Mouse (Mus musculus): Measurements from ENCODE around the gene Brinp2.

Brinp2 gene

GRCm38 (mm10) chr1:158356051-158356461 is at the start of gene Brinp2:
Gene Brinp2 (minus strand): TSS chr1:158356326.
- peak; percentile 85 to 89 for DNase-seq (ENCODE audit: low spot score in 2 of 2)

DNA sequence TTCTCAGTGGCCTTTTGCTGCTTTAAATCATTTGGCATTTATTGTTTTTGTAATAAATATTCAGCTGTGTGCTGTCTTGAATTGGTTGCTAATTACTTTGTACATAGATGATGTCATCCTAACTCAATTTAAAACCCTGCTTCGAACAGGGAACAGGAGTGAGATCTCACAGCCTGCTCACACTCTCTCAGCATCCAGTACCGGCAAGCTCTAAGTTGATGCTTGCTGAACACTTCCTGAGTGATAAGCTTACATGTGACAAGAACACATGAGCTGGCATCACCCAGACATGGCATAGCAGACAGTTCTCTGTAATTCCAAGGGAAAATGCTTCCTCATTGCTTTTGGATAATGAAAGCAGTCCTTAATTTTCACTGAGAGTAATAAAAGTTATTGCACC is 44.8 kb upstream of the Brinp2 start:
- no peak for DNase-seq (ENCODE audit: low spot score in 2 of 2)

- no peak for DNase-seq (ENCODE audit: low spot score in 2 of 2)
These were observed 40.9 kb upstream of the Brinp2 start for GRCm38 (mm10) chr1:158397058-158397457.

- DNase-seq (ENCODE audit: low spot score in 2 of 2): no peak
These were observed 34.6 kb upstream of the Brinp2 start for GRCm38 (mm10) chr1:158390693-158391092.

DNA sequence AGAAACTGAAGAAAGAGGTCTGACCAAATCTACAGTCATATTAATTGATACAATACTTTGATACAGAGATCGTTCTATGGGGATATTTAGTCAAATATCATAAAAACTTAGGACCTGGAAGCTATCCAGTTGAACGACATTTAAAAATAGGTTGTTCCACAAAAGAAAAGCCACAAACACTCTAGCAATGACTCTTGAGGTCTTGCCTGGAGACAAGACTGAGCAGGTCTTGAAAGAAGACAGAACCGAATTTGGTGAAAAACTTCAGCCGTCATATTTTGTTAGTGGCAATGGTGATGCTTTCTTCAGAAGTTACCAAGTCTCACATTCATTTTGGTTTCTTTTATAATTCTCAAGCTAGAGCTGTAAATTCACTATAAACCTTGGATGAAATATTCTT is 32.9 kb upstream of the Brinp2 start:
- DNase-seq (ENCODE audit: low spot score in 2 of 2): no peak

DNA sequence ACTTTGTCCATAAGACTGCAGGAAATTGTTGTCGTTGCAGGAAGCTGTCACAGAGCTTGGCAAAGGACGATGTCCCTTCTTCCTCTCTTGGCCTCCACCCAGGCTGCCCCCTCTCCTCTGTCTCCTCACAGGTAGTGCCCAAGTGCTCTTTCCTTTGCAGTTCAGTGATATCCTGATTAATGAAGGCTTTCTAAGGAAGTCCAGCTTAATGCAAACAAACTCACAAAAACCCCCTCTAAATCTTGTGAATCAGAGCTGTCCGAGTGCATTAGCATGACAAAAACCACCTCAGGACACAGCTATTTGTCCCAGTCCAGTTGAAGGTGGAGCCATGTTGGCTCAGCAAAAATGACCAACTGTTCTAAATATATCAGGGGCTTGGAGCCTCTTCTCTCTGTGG is 30.7 kb upstream of the Brinp2 start:
- no peak for DNase-seq (ENCODE audit: low spot score in 2 of 2)

DNA sequence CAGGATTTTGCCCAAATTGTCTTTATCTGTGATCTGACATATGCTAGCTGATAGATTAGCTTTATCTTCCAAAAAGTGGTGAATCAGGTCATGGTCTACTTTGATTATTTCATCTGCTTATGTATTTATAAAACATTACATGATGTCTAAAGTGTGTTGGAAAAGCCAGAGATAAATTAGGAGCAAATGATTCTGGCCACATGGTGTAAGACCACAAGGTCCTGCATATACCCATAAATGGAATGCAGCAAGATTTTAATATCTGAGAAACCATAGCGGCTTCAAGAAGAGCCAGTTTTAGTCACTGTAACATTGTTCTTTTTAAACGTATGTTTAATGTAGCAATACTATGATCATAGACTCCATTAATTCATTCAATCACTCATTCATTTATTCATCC is 29.2 kb upstream of the Brinp2 start:
- DNase-seq (ENCODE audit: low spot score in 2 of 2): no peak

DNA sequence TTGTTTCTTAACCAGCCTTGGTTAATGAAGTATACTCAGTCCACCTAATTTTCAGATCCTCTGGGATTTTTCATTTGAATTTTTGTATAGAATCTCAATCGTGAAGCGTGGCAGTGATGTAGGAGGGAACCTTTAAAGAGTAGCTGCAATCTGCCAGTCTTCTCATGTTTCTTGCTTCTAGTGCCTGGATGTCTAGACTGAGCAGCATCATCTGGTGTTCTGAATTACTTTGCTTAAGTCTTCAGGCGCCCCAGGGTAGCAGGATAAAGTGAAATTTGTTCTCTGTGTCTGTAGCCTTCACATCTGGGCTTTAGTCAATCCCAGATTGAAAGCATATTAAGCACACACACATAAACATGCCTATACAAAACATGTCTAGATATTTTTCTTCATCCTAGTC is 27.1 kb upstream of the Brinp2 start:
- DNase-seq (ENCODE audit: low spot score in 2 of 2): no peak

DNA sequence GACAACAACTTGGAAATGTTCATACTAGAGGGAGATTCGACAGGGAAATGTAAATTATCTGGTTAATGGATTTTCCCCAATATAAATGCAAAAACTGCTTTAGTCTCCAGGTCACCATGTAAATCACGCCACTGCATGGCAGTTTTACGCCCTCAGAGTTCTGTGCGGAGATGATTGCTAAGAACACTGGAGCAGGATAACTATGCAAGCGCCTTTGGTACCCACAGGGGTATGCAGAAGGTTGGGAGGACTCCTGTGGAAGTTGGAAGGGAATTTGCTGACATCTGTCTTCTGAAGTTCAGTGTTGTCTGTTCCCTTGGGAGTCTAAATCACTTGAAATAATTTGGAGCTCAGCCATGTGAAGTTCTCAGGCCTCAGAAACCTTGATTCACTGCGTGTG is 26.2 kb upstream of the Brinp2 start:
- DNase-seq (ENCODE audit: low spot score in 2 of 2): no peak

GRCm38 (mm10) chr1:158364461-158364860 is 8.3 kb upstream of the Brinp2 start:
- DNase-seq (ENCODE audit: low spot score in 2 of 2): no peak

GRCm38 (mm10) chr1:158362292-158363101 is 6.4 kb upstream of the Brinp2 start:
- peak; percentile 28 to 55 for DNase-seq (ENCODE audit: low spot score in 2 of 2)

DNA sequence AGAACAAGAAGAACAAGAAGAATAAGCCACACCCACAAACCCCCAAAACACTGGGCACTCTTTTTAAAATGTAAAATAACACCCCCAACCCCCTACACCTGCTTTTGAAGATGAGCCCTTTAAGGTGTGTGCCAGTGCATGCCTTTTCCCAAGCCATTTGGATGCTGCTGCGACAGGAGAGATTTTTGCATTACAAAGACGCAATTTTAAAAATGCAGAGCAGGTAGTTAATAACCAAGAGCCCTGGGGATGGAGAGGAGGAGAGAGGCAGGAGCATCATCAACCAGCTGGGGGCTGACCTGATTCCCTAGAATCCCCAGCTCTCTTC is 5.8 kb upstream of the Brinp2 start, which contains the start of gene Astn1:
Astn1 (plus strand) TSS at position 310 of the 328 bp plus-strand sequence.
- DNase-seq (ENCODE audit: low spot score in 2 of 2): no peak

GRCm38 (mm10) chr1:158355177-158356050 is 712 bp downstream of the Brinp2 start:
- DNase-seq (ENCODE audit: low spot score in 2 of 2): peak; percentile 18 to 20

- DNase-seq (ENCODE audit: low spot score in 2 of 2): no peak
These were observed 2.3 kb downstream of the Brinp2 start for GRCm38 (mm10) chr1:158353656-158354371.

- peak in 1 of 2 experiments; percentile 30 for DNase-seq (ENCODE audit: low spot score in 2 of 2)
These were observed 12.8 kb downstream of the Brinp2 start for GRCm38 (mm10) chr1:158343243-158343714.

- no peak for DNase-seq (ENCODE audit: low spot score in 2 of 2)
These were observed 27.3 kb downstream of the Brinp2 start for GRCm38 (mm10) chr1:158328839-158329238.

GRCm38 (mm10) chr1:158328126-158328525 is 28.0 kb downstream of the Brinp2 start:
- DNase-seq (ENCODE audit: low spot score in 2 of 2): no peak

- peak in 1 of 2 experiments; percentile 14 for DNase-seq (ENCODE audit: low spot score in 2 of 2)
These were observed 32.8 kb downstream of the Brinp2 start for GRCm38 (mm10) chr1:158323325-158323724.

DNA sequence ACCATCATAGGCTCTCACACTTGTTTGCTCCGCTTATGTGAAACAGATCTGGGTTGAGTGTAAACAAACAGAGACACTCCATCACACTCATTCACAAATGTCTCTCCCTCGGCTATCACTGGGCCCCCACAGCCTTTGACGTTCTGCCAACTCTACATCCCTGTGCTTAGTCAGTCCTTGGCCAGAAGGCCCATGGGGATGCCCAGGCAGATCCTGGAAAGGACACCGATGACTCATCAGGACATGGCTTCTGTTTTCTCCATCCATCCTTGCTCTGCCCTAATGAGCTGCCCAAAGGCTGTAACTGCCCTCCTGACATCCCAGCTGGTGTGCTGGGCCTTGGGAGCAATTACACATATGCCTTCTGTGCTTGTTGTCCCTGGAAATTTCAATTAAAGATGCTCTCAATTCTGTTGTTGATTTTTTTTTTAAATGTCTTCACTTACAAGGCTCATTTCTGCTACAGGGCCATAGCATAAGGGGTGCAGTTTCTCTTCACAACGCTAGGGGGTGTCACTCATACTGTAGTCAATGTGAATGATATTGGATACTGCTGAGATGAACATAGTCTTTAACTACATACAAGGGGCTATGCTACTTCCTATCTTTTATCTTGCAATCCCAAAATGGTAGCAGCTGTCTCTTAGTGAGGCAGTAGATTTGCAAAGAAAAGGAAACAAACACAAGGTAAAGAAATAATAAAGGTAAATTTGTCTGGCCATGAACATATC is 45.5 kb downstream of the Brinp2 start:
- DNase-seq (ENCODE audit: low spot score in 2 of 2): peak in 1 of 2 experiments; percentile 17

GRCm38 (mm10) chr1:158297042-158297441 is 59.1 kb downstream of the Brinp2 start:
- no peak for DNase-seq (ENCODE audit: low spot score in 2 of 2)

DNA sequence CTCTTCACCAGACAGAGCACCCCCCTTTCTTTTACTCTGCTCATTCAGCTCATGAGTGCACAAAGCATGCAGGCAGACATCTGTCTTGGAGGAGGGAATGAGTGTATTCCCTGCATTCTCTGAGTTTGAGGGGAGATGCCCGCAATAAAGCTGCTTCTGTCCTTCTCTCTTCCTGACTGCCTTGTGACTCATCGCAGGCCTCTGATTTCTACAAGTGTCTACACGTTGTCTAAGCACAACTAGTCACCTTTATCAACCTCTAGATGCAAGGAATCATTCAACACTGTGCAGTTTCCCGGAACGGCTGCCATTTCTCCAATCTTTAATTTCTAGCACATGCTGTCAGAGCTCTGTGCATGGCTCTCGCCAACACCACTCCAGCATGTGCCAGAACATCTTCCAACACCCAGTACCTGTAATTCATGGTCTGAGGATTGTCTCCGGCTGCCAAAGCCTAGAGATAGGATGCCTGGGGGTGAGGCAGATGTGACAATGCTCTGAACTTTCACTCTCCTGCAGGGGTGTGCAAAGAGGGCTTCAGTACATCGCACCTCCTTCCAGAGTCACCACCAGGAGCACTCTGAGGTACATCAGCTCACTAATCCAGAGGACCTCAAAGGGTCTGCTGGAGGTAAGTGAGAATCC is 59.7 kb downstream of the Brinp2 start:
- DNase-seq (ENCODE audit: low spot score in 2 of 2): no peak
